Mouse (Mus musculus) E14TG2a.4 (cell line): ENCODE data around the gene Lrp8.

Source experiments
- CTCF ChIP-seq: conservative IDR thresholded peaks from 2 replicates; pipeline ENCODE4 v1.5.1; 2014; ENCODE audit warnings: low read length
- POU5F1 ChIP-seq: IDR thresholded peaks from 2 replicates; pipeline ENCODE4 v1.6.1; 2014; ENCODE audit warnings: low read length, borderline replicate concordance

DNA sequence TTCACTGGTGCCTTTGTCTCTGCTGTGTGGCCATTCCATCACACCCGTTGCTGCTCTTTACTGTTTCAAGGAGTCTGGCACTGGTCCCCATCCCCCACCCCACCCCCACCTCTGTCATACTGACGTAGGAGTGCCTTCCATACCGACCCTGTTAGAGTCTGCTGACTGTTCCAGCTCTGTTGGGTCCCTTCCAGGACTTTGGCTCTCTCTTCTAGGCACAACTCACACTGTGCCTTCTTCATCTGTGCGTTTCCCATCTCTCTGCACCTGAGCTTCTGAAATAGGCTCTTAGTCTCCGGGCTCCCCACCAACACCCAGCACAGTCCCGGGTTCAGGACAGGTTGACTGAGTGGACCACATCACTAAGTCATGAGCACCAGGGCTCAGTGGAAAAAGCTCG, 44.7 kb downstream of the Lrp8 start:
- TF ChIP-seq CTCF (no peak), POU5F1 (no peak)
